Mouse (Mus musculus): ENCODE data around the gene Ptprh. TPM values are rescaled to one million over a fixed set of nuclear protein-coding genes. Genes with fewer than 3 reads are reported as not detected.

The Ptprh gene
- polyA plus RNA-seq, 1 experiment: 1.5 TPM

DNA sequence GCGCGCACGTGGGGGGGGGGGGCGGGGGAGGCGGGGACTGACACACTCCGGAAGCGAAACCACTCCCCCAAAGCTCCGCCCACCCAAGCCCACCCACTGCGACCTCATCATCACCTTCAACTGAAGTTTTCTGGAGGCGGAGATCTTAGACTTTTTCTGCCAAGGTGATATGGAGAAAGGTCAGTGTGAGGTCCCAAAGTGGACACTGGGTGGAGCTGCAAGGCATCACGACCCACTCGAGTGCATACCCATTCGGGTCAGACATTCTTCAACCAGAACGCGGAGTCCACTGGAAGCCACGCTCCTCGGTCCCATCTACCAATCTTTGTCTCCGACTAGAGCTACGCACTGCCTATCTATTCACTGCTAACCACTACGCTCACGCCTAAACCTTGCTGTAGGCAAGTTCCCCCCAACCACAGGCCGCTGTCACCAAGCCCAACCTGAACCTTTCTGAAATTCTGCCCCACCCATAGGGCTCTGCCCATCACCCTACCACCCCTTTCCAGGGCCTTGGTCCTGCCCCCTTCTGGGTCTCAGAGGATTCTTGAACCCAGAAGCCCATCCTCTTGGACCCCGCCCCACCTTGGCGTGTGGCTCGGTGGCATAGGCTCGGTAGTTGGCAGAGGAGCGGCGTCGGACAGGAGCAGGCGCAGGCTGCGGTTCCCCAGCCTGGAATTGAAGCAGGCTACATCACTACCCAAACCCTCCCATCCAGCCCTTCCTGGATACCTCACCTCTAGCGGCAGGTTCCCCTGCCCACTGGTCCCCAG, 82.4 kb downstream of the Ptprh start:
- peak; percentile 20 for DNase-seq (ENCODE audit: low read depth)
- TF ChIP-seq POLR2A (IDR thresholded peaks at IDR 0.05; ENCODE audit: borderline replicate concordance, extremely low read depth, insufficient read depth, insufficient read length, poor library complexity, severe bottlenecking): no peak
- TF ChIP-seq CTCF (IDR thresholded peaks at IDR 0.05; ENCODE audit: borderline replicate concordance, extremely low read depth, insufficient read depth, insufficient read length): no peak

- no peak for DNase-seq (ENCODE audit: low read depth)
- TF ChIP-seq CTCF (IDR thresholded peaks at IDR 0.05; ENCODE audit: borderline replicate concordance, extremely low read depth, insufficient read depth, insufficient read length): no peak
- no peak for TF ChIP-seq POLR2A (IDR thresholded peaks at IDR 0.05; ENCODE audit: borderline replicate concordance, extremely low read depth, insufficient read depth, insufficient read length, poor library complexity, severe bottlenecking)
These were observed 85.4 kb downstream of the Ptprh start for GRCm38 (mm10) chr7:4518487-4518886.

- no peak for TF ChIP-seq CTCF (IDR thresholded peaks at IDR 0.05; ENCODE audit: borderline replicate concordance, extremely low read depth, insufficient read depth, insufficient read length)
- no peak for TF ChIP-seq POLR2A (IDR thresholded peaks at IDR 0.05; ENCODE audit: borderline replicate concordance, extremely low read depth, insufficient read depth, insufficient read length, poor library complexity, severe bottlenecking)
- DNase-seq (ENCODE audit: low read depth): peak; percentile 32
These were observed 87.3 kb downstream of the Ptprh start, which contains the start of gene Tnnt1 for GRCm38 (mm10) chr7:4516332-4517050. Tnnt1 (minus strand) TSS chr7:4516382.

DNA sequence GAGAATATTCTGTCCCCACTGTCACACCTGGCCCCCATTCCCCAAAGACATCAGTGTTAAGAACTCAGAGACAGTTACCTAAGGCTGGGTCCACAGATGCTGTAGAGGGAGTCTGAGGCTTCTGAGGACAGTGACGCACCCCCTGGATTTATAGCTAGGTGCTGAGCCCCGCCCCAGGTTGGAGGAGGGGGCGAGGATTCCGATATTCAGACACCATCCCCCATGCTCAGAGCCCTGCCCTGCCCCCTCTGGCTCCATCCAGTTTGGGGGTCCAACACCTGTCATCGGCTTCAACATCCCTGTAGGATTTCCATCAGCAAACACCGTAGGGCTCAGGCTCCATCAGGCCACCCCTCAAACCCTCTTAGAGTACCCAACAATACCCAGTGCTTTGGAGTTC, 88.0 kb downstream of the Ptprh start:
- DNase-seq (ENCODE audit: low read depth): no peak
- no peak for TF ChIP-seq CTCF (IDR thresholded peaks at IDR 0.05; ENCODE audit: borderline replicate concordance, extremely low read depth, insufficient read depth, insufficient read length)
- TF ChIP-seq POLR2A (IDR thresholded peaks at IDR 0.05; ENCODE audit: borderline replicate concordance, extremely low read depth, insufficient read depth, insufficient read length, poor library complexity, severe bottlenecking): no peak

DNA sequence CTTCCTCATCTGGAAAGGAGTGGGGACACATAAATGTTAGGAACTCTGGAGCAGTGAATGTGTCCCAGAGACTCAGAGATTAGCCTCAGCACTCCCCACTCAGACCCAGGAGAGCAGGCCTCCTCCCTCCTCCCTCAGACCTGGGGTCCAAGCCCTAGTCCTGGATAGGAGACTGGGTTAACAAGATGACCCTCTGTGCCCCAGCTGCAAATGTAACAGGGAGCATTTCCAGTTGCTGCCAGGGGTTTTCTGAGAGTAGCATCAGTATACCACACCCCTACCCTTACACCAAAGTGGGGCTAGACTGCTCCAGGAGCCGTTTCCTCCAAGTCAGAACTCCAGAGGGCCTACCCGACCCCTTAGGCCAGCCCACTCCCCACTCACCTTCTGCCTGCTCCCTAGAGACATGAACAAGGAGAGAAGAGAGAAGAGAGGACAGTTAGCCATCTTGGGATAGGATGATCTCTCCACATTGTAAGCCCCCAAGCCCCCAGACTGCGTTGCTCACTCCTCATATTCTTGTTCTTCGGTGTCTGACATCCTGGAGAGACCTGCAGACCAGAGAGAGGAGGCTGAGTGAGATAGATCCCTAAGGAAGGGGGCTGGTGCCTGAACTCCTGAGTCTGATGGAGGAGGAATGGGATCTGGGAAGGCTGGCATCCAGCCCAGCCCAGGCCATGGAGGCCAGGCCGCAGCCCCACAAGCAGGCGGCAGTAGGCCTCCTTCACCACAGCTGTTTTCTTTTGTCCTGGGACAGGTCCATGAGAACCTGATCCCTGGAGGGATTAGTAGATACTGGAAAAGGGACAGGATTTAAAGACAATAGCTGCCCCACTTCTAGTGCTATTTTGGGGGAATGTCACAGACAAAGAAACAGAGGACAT, 89.8 kb downstream of the Ptprh start:
- peak; percentile 32 for DNase-seq (ENCODE audit: low read depth)
- TF ChIP-seq POLR2A (IDR thresholded peaks at IDR 0.05; ENCODE audit: borderline replicate concordance, extremely low read depth, insufficient read depth, insufficient read length, poor library complexity, severe bottlenecking) (no peak), CTCF (IDR thresholded peaks at IDR 0.05; ENCODE audit: borderline replicate concordance, extremely low read depth, insufficient read depth, insufficient read length) (no peak)

DNA sequence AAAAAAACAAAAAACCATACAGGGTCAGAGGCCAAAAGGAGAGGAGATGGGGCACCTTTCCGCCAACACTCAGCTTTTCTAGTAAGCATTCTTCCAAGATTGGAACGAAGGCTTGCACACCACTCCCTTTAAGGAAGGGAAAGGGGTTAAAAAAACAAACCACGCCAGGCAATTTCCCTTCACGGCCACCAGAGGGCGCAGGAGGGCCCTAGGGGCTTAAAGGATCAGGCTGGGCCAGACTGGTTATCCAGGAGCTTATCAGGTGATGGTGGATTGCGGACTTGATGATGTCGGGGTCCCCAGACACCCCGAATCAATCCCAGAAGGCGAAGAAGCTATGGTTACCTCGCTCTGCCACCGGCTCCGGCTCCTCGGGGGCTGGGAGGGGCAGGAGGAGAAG, 90.6 kb downstream of the Ptprh start:
- TF ChIP-seq CTCF (IDR thresholded peaks at IDR 0.05; ENCODE audit: borderline replicate concordance, extremely low read depth, insufficient read depth, insufficient read length) (peak; percentile 83), POLR2A (IDR thresholded peaks at IDR 0.05; ENCODE audit: borderline replicate concordance, extremely low read depth, insufficient read depth, insufficient read length, poor library complexity, severe bottlenecking) (no peak)
- DNase-seq (ENCODE audit: low read depth): peak; percentile 35

DNA sequence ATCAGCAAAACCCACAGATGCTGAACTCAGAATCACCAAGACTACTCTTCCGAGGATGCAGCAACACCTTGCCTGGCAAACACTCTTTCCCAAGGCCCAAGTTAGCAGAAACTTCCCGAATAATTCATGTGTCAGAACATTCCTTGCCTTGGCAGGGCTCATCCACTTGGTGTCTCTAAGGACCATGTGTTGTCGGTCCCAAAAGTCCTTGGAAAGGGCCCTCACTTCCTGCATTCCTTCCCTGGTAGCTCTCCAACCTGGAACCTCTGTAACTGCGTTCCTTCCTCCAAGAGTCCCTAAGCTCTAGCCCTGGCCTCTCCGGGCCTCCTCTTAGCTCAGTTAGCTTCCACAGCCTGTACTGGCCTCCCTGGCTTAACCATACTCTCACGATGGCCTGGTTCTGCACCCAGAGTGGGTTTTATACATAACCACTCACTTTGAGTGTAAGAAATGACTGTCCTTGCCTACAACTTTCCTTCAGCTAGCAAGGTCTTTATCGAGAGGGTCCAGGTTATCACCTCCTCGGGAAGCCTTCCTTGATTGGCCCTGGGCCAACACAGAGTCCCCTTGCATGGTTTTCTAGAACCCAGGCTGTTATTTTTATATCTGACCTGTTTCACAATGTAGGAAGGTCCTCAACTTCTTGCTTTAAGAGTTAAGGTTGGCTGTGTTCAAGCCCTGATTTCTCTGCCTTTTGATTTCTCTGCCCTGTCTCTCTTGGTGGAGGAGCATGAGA, 92.2 kb downstream of the Ptprh start:
- no peak for TF ChIP-seq CTCF (IDR thresholded peaks at IDR 0.05; ENCODE audit: borderline replicate concordance, extremely low read depth, insufficient read depth, insufficient read length)
- no peak for TF ChIP-seq POLR2A (IDR thresholded peaks at IDR 0.05; ENCODE audit: borderline replicate concordance, extremely low read depth, insufficient read depth, insufficient read length, poor library complexity, severe bottlenecking)
- no peak for DNase-seq (ENCODE audit: low read depth)

- DNase-seq (ENCODE audit: low read depth): peak; percentile 88
- no peak for TF ChIP-seq POLR2A (IDR thresholded peaks at IDR 0.05; ENCODE audit: borderline replicate concordance, extremely low read depth, insufficient read depth, insufficient read length, poor library complexity, severe bottlenecking)
- TF ChIP-seq CTCF (IDR thresholded peaks at IDR 0.05; ENCODE audit: borderline replicate concordance, extremely low read depth, insufficient read depth, insufficient read length): peak; percentile 83
These were observed 93.8 kb downstream of the Ptprh start for GRCm38 (mm10) chr7:4509863-4510608.

DNA sequence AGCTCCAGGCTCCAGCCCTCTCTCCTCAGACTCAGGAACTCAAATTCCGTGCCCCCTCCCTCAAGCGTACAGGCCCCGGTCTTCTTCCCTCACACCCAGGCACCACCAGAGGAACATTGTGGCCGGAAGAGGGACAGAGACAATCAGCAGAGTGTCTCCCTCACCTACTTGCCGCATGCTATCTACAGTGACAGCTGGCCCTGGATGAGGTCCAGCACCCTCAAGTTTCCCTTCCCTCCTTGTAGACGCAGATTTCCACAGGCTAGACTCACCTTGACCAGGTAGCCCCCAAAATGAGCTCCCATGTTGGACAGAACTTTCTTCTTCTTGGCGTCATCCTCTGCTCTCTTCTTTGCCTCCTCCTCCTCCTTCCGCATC, 95.1 kb downstream of the Ptprh start:
- TF ChIP-seq POLR2A (IDR thresholded peaks at IDR 0.05; ENCODE audit: borderline replicate concordance, extremely low read depth, insufficient read depth, insufficient read length, poor library complexity, severe bottlenecking) (no peak), CTCF (IDR thresholded peaks at IDR 0.05; ENCODE audit: borderline replicate concordance, extremely low read depth, insufficient read depth, insufficient read length) (no peak)
- DNase-seq (ENCODE audit: low read depth): no peak
